Mouse (Mus musculus) megakaryocyte progenitor cell, adult 5-6 weeks (primary cell): Measurements from ENCODE around the gene Gm37240. TPM values are rescaled to one million over a fixed set of nuclear protein-coding genes. Genes with fewer than 3 reads are reported as not detected.

ENCODE experiments used
- ATAC-seq: replicated peaks from 2 replicates; pipeline ENCODE4 v1.8.0; 2016; ENCODE audit warnings: mild to moderate bottlenecking, moderate TSS enrichment, inconsistent platforms; ENCODE audit not compliant: poor library complexity
- total RNA-seq, 2 experiments: library from RNA; stranded (forward) in 1 of 2; stranded (reverse) in 1 of 2; fragments of 157-497, 149-512 nt in 1 of 2; fragments of 200-1000 nt in 1 of 2; gene quantifications; 2 replicates each; pipeline versions ENCODE4 v1.2.3 to v1.2.4; 2015 to 2017

Gene Gm37240
- total RNA-seq, 2 experiments from 2014 or later, result not detected

- no peak for ATAC-seq
Observed at GRCm38 (mm10) chr3:85209887-85210844, 677.2 kb downstream of the Gm37240 start.

GRCm38 (mm10) chr3:85206475-85206874 lies 680.8 kb downstream of the Gm37240 start:
- no peak for ATAC-seq

GRCm38 (mm10) chr3:85205911-85206310 lies 681.4 kb downstream of the Gm37240 start:
- no peak for ATAC-seq

GRCm38 (mm10) chr3:85203659-85204058 lies 683.7 kb downstream of the Gm37240 start:
- no peak for ATAC-seq

GRCm38 (mm10) chr3:85202726-85203125 lies 684.6 kb downstream of the Gm37240 start:
- ATAC-seq, result peak; percentile 76

- no peak for ATAC-seq
Observed at GRCm38 (mm10) chr3:85201785-85202184, 685.5 kb downstream of the Gm37240 start.

- ATAC-seq, result no peak
Observed at GRCm38 (mm10) chr3:85198496-85198895, 688.8 kb downstream of the Gm37240 start.

GRCm38 (mm10) chr3:85197148-85197547 lies 690.2 kb downstream of the Gm37240 start:
- no peak for ATAC-seq

GRCm38 (mm10) chr3:85196591-85196990 lies 690.7 kb downstream of the Gm37240 start:
- no peak for ATAC-seq

GRCm38 (mm10) chr3:85195068-85195481 lies 692.2 kb downstream of the Gm37240 start:
- peak; percentile 96 for ATAC-seq

- no peak for ATAC-seq
Observed at GRCm38 (mm10) chr3:85189791-85190190, 697.5 kb downstream of the Gm37240 start.

GRCm38 (mm10) chr3:85188364-85188763 lies 699.0 kb downstream of the Gm37240 start:
- ATAC-seq, result peak; percentile 23; the same call in 1 of the 2 replicates

- no peak for ATAC-seq
Observed at GRCm38 (mm10) chr3:85186661-85187076, 700.6 kb downstream of the Gm37240 start.

- ATAC-seq, result no peak
Observed at GRCm38 (mm10) chr3:85185827-85186226, 701.5 kb downstream of the Gm37240 start.

GRCm38 (mm10) chr3:85184916-85185315 lies 702.4 kb downstream of the Gm37240 start:
- no peak for ATAC-seq

GRCm38 (mm10) chr3:85184151-85184550 lies 703.2 kb downstream of the Gm37240 start:
- ATAC-seq, result no peak

GRCm38 (mm10) chr3:85176736-85177135 lies 710.6 kb downstream of the Gm37240 start:
- ATAC-seq, result no peak

- no peak for ATAC-seq
Observed at GRCm38 (mm10) chr3:85174542-85175469, 712.5 kb downstream of the Gm37240 start.

- ATAC-seq, result peak; percentile 48
Observed at GRCm38 (mm10) chr3:85173441-85174071, 713.8 kb downstream of the Gm37240 start.

GRCm38 (mm10) chr3:85172532-85172931 lies 714.8 kb downstream of the Gm37240 start:
- no peak; the same call in 1 of the 2 replicates for ATAC-seq

GRCm38 (mm10) chr3:85172096-85172495 lies 715.2 kb downstream of the Gm37240 start:
- ATAC-seq, result peak; percentile 78
